Mouse (Mus musculus) olfactory bulb, adult 2 months (tissue): ENCODE measurements around the gene Kmt5a.

Experiments used
- CTCF ChIP-seq: fragments of 200-500 bp; IDR thresholded peaks from 2 replicates; pipeline ENCODE4 v1.5.1; 2012; ENCODE audit warnings: low read depth, mild to moderate bottlenecking, low read length, moderate library complexity; ENCODE audit not compliant: insufficient read depth
- POLR2A ChIP-seq: fragments of 200-500 bp; IDR thresholded peaks from 2 replicates; pipeline ENCODE4 v1.6.1; 2012; ENCODE audit warnings: mild to moderate bottlenecking, low read depth, low read length, moderate library complexity; ENCODE audit not compliant: insufficient read depth

GRCm38 (mm10) chr5:124438746-124439145 is 984 bp upstream of the Kmt5a start:
- TF ChIP-seq CTCF (no peak), POLR2A (no peak)
